Mouse (Mus musculus) layer of hippocampus, adult 2 months (tissue): Measurements from ENCODE around the gene Fam71e2. TPM values are rescaled to one million over a fixed set of nuclear protein-coding genes. Genes with fewer than 3 reads are reported as not detected.
A peak's percentile ranks its signal among the peaks of the same experiment; 100 is the strongest.

ENCODE experiments used
- DNase-seq, 2 experiments: peaks; one replicate each; pipeline ENCODE4 v3.0.0; 2022; ENCODE audit warnings: low spot score in 2 of 2
- H3K27ac ChIP-seq: fragments of 200-600 bp; 2 replicates; pipeline ENCODE4 v1.8.1; 2022
- H3K4me3 ChIP-seq: fragments of 200-600 bp; 2 replicates; pipeline ENCODE4 v1.8.1; 2022; ENCODE audit warnings: mild to moderate bottlenecking
- CTCF ChIP-seq: fragments of 200-600 bp; conservative IDR thresholded peaks from 2 replicates; pipeline ENCODE4 v1.8.1; 2022; ENCODE audit warnings: antibody characterized with exemption, mild to moderate bottlenecking, moderate library complexity
- total RNA-seq, 2 experiments: library from RNA; stranded (reverse); gene quantifications; 2 replicates each; pipeline ENCODE4 v1.2.3; 2021

Fam71e2 gene
- total RNA-seq, 2 experiments from 2014 or later: not detected

DNA sequence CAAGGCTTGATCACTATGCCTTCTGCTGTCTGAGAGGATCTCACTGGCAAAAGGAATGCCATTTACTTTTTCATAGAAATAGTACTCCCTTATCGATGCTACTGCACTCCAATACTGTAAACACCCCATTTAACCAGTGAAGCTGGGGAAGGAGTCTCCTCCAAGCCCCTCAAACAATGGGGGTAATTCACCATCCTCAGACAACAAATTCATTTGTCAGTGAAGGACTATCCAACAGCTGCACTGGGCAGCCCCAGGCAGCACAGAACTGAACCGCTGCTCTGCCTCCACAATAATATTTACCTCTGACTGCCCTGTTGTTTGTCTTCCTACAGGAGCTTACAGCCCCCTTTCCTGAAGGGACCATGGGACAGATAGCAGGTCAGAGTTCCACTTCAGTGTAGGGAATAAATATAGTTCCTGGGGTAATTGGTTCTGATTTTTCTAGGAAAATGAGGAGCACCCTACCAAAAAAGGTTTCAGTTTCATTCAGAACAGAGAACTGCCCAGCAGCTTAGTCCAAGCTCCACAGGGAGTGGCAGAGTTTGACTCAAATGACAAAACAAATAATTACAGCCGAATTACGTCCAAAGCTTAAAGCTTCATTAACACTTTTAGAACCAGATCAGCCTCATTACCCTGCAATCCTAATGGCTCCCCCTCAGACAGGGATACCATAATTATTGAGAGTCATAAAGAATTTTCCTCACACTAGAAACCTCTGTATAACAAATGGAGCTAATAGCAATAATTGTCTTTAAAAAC is 6.0 kb downstream of the Fam71e2 start:
- TF ChIP-seq CTCF: no peak
- DNase-seq: no peak
- Histone ChIP-seq H3K4me3 (no peak overlapping the region), H3K27ac (peak overlapping the region; percentile 58)

DNA sequence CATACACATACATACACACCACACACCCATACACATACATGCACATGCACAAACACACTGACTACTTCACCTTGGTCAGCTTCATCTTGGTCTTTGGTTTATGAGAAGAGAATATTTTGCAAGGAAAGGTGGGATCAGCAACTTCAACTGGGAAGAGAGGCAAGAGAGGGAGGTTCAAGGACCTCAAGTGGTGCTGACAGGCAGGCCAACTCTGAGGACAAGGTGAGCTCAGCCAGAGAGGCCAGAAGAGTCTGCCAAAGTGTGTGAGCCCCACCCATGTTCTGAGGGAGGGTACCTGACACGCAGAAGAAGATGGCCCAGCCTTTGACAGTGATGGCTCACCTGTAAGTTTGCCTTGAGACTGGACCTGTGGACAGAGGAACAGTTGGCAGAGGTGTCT is 11.4 kb downstream of the Fam71e2 start:
- no peak for DNase-seq
- Histone ChIP-seq H3K4me3 (no peak overlapping the region), H3K27ac (no peak overlapping the region)
- TF ChIP-seq CTCF: no peak

DNA sequence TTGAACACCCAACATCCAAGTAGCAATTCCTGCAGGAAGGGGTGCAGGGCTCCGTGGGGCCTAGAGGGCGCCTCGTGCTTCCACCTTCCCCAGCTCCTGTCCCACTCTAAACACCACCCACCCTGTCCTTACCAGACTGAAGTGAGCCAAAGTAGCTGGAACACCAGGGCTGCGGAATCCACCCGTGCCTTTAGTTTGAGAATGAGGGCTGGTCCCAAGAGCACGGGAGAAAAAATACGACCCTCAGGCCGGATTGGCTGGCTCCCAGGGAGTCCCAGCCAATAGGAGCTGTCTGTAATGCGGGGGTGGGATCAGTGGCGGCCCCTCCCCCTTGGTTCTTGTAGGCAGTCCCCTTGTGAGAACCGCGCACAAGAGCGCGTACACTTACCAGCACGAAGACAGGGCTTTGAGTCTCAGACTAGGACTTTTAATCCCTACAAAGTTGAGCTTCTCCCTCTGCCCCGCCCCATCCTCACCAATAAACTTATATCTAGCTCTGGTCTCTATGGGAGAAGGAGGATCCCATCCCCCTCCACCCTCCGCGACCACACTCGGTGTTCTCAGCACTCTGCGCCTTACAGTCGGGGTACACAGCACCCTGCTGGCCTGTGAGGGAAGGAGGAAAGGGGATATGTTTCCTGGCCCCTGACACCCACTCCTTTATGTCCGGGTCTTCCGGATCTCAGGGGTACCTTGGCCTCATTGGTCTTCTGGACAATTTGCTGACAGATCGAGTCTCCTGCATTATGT is 18.1 kb downstream of the Fam71e2 start, which contains the start of gene Cox6b2:
TSS of gene Cox6b2 (minus strand) at position 274 of the 750 bp plus-strand sequence.
- Histone ChIP-seq H3K4me3 (peak within 1 kb of the TSS; percentile 37), H3K27ac (no peak within 1 kb of the TSS)
- peak in 1 of 2 experiments; percentile 52 for DNase-seq
- TF ChIP-seq CTCF: no peak

DNA sequence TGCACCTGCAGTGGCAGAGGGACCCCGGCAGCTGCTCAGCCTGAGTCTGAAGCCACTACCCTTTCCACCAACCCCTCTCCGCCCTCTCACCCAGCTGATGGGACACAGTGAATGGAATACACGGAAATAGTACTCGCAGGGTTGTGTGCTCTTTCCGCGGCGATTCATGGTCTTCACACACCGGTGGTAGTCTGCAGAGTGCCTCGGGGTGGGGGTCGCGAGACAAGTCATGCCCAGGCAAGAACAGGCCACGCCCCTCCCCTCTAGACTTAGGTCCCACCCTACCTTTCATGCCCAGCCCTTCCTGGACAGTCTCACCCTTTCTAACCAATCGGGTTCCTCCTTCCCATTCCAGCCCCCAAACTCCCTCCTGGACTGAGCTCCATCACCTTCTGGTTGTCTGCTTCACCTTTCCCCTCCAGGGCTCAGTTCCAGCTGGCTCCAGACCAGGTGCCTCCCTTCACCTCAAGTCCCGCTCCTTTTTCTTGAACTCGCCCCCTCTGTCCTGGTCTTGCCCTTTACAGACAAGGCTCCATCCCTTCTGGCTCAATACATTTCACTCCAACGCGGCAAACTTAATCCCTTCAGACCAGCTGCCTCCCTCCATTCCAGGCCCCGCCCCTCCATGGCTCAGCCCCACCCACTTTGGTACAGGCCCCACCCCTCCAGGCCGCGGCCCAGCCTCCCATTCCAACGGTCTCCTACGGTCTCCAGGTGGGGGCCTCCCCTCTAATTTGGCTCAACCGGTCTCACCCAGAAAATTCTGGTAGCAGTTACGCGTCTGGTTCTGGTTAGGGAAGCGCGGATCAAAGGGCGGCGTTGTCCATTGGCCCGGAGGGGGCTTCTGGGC is 18.9 kb downstream of the Fam71e2 start:
- TF ChIP-seq CTCF: no peak
- DNase-seq: no peak
- Histone ChIP-seq H3K27ac (no peak overlapping the region), H3K4me3 (peak overlapping the region; percentile 37)

DNA sequence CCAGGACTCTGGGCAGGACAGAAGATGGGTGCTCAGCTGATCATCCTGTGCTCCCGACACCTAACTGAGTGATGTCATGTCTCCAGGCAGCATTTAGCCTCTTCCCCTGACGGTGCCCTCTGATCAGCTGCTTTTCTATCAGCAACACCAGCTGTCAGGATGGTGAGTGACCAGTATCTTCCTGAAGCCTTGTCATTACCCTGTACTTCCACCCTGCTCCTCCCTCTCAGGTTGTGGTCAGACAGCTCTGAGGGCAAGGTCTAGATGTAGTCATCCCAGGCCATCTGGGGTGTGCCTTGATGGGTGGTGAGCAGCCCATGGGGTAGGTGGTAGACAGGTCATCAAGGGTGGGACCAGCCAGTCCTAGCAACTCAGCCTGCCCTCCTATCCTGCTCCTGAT is 21.9 kb downstream of the Fam71e2 start:
- no peak for TF ChIP-seq CTCF

DNA sequence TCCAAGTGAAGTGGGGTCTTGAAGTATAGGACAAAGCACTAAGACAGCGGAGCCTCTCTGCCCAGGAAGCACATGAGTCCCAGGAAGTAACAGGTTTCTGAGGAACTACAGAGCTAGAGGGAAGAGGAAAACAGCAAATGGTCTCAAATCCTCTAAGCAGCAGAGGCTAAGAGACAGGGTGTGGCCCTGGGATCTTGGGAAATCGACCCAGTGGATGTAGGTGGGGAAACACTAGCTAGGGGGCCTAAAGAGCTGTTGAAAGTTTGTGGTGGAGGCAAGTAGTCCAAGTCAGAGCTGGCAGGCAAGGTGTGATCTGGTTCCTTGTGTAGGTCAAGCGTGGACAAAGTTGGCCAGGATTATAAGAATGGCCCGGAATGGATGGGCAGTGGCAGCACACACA is 22.8 kb downstream of the Fam71e2 start:
- Histone ChIP-seq H3K27ac (no peak overlapping the region), H3K4me3 (no peak overlapping the region)
- no peak for TF ChIP-seq CTCF
- no peak for DNase-seq

More for the DNA sequence above, 21.9 kb downstream of the Fam71e2 start:
- DNase-seq: no peak
- H3K4me3 ChIP-seq: no peak overlapping the region
- H3K27ac ChIP-seq: no peak overlapping the region

DNA sequence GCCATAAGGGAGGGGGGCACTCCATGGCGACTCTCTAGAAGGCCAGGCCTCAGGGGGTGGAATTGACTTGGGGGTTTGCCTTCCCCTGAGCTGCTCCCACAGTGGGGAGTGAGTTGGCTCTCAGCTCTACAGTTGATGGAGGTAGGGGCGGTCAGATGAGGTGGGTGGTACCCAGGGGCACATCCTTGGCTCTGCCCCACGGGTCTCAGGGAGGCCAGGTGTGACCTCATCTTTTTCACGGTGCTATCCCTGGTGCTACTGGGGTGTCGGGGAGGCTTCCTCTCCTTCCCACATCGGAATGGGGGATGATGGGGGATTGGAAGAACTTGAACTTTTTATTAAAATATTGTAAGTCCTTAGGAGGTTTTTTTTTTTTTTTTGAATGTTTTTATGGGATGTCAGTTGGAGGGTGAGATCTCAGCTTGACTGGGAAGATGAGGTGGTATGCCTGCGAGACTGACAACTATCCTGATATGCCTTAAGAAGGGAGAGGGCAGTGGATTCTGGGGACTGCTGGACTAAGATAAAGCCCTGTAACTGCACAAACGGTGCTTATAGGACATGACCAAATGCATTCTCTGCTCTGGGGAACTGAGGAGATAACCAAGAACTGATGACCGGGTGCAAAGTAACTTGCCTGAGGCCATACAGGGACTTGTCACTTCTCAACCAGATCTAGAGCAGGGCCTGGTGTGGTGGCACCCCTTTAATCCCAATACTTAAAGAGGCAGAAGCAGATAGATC is 23.8 kb downstream of the Fam71e2 start:
- Histone ChIP-seq H3K4me3 (no peak overlapping the region), H3K27ac (no peak overlapping the region)
- DNase-seq: no peak
- TF ChIP-seq CTCF: no peak

DNA sequence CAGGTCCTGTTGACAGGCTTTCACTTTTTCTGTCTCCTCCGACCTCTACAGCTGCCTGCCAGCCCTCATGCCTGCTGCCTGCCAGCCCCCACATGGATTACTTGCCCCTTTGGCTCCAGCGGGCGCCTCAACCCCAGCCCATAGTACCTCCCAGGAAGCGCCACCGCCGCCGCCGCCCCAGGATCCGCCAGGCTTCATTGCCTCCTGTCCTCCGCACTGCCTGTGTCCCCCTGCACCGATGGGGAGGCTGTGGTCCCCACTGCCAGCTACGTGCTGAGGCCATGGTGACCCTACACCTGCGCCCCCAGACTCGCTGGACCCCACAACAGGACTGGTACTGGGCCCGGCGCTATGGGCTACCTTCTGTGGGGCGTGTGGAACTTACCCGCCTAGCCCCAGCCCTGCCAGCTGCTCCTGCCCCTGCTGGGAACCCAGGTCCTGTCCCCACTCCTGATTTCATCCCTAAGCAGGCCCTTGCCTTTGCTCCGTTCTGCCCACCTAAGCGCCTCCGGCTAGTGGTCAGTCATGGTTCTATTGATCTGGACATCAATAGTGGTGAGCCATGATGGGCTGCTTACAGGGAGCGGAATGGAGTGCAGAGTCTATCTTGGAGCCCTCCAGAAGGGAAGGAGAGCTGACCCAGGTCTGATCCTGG is 24.6 kb downstream of the Fam71e2 start:
- no peak for TF ChIP-seq CTCF
- DNase-seq: no peak
- H3K4me3 ChIP-seq: no peak overlapping the region
- no peak overlapping the region for H3K27ac ChIP-seq

DNA sequence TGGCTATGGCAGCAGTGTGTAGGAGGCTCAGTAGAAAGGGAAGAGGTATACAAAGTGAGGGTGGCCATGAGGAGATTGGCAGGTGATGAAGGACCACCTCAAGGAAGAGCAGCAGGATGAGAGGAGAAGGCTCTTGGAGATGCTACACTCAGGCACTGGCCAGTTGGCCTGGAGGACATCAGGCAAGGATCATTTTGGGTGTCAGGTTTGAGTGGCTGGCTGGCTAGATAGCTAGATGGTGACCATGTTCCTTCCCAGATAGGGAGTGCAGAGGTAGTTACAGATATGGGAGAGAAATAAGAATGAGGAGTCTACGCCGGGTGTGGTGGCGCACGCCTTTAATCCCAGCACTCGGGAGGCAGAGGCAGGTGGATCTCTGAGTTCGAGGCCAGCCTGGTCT is 26.2 kb downstream of the Fam71e2 start:
- TF ChIP-seq CTCF: no peak
- H3K27ac ChIP-seq: no peak overlapping the region
- DNase-seq: no peak
- H3K4me3 ChIP-seq: no peak overlapping the region

DNA sequence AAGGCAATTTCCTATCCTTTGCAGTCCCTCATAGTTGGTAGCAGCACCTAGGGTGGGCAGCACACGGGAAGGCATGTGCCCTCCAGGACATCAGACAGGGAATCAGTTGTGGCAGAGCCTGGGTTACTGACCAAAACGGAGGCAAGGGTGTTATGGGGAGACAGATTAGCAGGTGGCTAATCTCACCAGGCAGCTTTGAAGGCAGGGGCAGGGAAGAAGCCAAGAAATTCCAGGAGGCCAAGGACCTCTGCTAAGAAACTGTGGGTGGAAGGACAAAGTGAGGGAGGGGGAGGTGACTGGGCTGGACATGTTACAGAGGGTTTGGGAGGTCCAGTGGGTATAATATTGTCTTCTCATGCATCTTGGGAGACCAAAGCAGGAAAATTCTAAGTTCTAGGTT is 27.7 kb downstream of the Fam71e2 start:
- Histone ChIP-seq H3K27ac (no peak overlapping the region), H3K4me3 (no peak overlapping the region)
- no peak for TF ChIP-seq CTCF
- DNase-seq: no peak

DNA sequence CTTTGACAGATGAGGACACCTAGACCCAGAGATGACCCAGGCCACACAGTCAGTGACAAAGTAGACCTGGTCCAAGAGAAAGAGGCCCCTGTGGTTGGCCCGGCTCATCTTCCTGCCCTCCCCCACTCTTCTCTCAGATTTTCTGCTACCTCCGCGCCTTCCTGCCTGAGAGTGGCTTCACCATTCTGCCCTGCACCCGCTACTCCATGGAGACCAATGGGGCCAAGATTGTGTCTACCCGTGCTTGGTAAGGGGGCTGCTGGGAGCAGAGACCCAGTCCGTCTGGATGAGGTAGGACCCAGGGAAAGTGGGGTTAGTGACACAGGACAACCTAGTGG is 28.7 kb downstream of the Fam71e2 start:
- Histone ChIP-seq H3K27ac (no peak overlapping the region), H3K4me3 (no peak overlapping the region)
- DNase-seq: no peak
- TF ChIP-seq CTCF: no peak
